Mouse (Mus musculus) frontal cortex, postnatal 25 days (tissue): Measurements from ENCODE around the gene Clpb.
A peak's percentile ranks its signal among the peaks of the same experiment; 100 is the strongest.

ENCODE experiments used
- DNase-seq, 2 experiments: peaks; one replicate each; pipeline ENCODE4 v3.0.0; 2022; ENCODE audit warnings: low spot score in 2 of 2

The Clpb gene

GRCm38 (mm10) chr7:101821571-101822501 lies 158.4 kb downstream of the Clpb start:
- DNase-seq, result no peak

- DNase-seq, result no peak
Measured at GRCm38 (mm10) chr7:101822836-101823757, 159.7 kb downstream of the Clpb start.

GRCm38 (mm10) chr7:101823758-101824630 lies 160.6 kb downstream of the Clpb start:
- DNase-seq, result no peak

GRCm38 (mm10) chr7:101830373-101830772 lies 166.9 kb downstream of the Clpb start:
- no peak for DNase-seq

GRCm38 (mm10) chr7:101831437-101831836 lies 168.0 kb downstream of the Clpb start:
- DNase-seq, result no peak

GRCm38 (mm10) chr7:101832372-101832771 lies 168.9 kb downstream of the Clpb start:
- no peak for DNase-seq

GRCm38 (mm10) chr7:101833352-101833751 lies 169.9 kb downstream of the Clpb start:
- no peak for DNase-seq

- DNase-seq, result no peak
Measured at GRCm38 (mm10) chr7:101833916-101834584, 170.6 kb downstream of the Clpb start.

GRCm38 (mm10) chr7:101834903-101835302 lies 171.5 kb downstream of the Clpb start:
- no peak for DNase-seq

GRCm38 (mm10) chr7:101835457-101836109 lies 172.2 kb downstream of the Clpb start:
- no peak for DNase-seq

- DNase-seq, result peak in 1 of 2 experiments; percentile 28
Measured at GRCm38 (mm10) chr7:101836271-101837153, 173.1 kb downstream of the Clpb start.

- DNase-seq, result no peak
Measured at GRCm38 (mm10) chr7:101837154-101837605, 173.7 kb downstream of the Clpb start.

GRCm38 (mm10) chr7:101837606-101838471 lies 174.4 kb downstream of the Clpb start, which contains the start of gene Inppl1:
Gene Inppl1 (minus strand): TSS chr7:101838229.
- peak; percentile 57 to 74 for DNase-seq

GRCm38 (mm10) chr7:101844186-101844585 lies 180.8 kb downstream of the Clpb start:
- DNase-seq, result no peak
